Mouse (Mus musculus) heart, embryonic 16.5 days (tissue): ENCODE measurements around the gene Mertk. TPM values are rescaled to one million over a fixed set of nuclear protein-coding genes. Genes with fewer than 3 reads are reported as not detected.

Source experiments
- ATAC-seq: fragments of 200-750 bp; cut with Nextera tagmentation; replicated peaks from 2 replicates; pipeline ENCODE4 v1.8.0; 2017; ENCODE audit warnings: moderate number of reproducible peaks; ENCODE audit not compliant: insufficient read depth, low FRiP score; ENCODE audit errors: extremely low read depth
- H3K27ac ChIP-seq: fragments of 300-500 bp; sonication (generic); 2 replicates; pipeline ENCODE4 v1.5.1; 2014; ENCODE audit warnings: mild to moderate bottlenecking, low read length, control low read depth, moderate library complexity
- H3K27me3 ChIP-seq: fragments of 300-500 bp; sonication (generic); 2 replicates; pipeline ENCODE4 v1.6.1; 2014; ENCODE audit warnings: low read length, mixed read lengths; ENCODE audit not compliant: control insufficient read depth, insufficient read depth
- H3K36me3 ChIP-seq: fragments of 300-500 bp; sonication (generic); 2 replicates; pipeline ENCODE4 v1.6.1; 2014; ENCODE audit not compliant: control insufficient read depth, insufficient read depth
- H3K4me1 ChIP-seq: fragments of 300-500 bp; sonication (generic); 2 replicates; pipeline ENCODE4 v1.6.1; 2014; ENCODE audit warnings: low read length, mixed read lengths; ENCODE audit not compliant: control insufficient read depth, insufficient read depth
- H3K4me2 ChIP-seq: fragments of 300-500 bp; sonication (generic); 2 replicates; pipeline ENCODE4 v1.6.1; 2014; ENCODE audit warnings: low read depth, mild to moderate bottlenecking, control low read depth, low read length
- H3K4me3 ChIP-seq: fragments of 300-500 bp; sonication (generic); 2 replicates; pipeline ENCODE4 v1.5.1; 2014; ENCODE audit warnings: mild to moderate bottlenecking, control low read depth, low read length
- H3K9ac ChIP-seq: fragments of 300-500 bp; sonication (generic); 2 replicates; pipeline ENCODE4 v1.6.1; 2014; ENCODE audit warnings: low read length, control low read depth
- H3K9me3 ChIP-seq: fragments of 300-500 bp; sonication (generic); replicated peaks from 2 replicates; pipeline ENCODE4 v1.6.1; 2016; ENCODE audit warnings: low read length; ENCODE audit not compliant: control insufficient read depth
- WGBS: fragments of 180-500 bp; shearing (Covaris S2); extraction: QIAGEN DNeasy Blood & Tissue Kit; methylation state at CpG from one replicate; pipeline ENCODE4 v1.1.7; 2014; 5-methylcytosine and 5-hydroxymethylcytosine counted together
- polyA plus RNA-seq: library from polyadenylated mRNA; unstranded; fragments of >200 nt; fragmentation: Nextera tagmentation; extraction: Ambion mirVana; gene quantifications from 2 replicates; pipeline ENCODE4 v1.2.1, GENCODE M21; 2015

The Mertk gene
- polyA plus RNA-seq, 1 experiment from 2014 or later = 3.7 TPM

DNA sequence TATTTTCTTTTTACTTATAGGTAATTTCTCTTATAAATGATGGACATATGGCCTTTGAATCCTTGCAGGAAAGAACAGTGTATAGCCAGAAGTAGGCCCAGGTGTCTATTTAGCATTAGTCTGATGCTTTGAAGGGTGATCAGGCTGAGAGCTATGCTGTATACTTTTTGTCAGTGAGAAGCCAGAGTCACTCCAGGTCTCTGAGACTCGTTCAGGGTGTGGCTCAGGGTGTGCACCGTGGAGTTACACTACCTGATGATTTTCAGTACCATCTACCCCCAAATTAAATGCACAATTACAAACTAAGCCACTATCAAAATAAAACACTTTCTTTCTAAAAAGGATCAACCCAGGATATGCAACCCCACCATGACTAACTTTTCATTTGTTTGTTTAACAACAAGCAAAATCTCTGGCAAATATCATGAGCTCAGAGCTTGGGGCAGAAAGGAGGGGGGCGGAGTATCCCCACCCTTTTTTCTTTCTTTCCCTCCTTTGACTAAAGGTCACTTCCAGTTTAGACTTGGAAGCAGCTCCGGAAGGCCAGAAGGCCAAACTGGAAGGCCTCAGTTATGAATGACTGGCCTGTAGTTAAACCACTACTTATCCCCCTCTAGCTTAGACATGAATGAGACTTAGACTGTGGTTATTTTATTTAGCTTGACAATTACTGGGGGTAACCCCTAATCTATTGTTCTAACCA, 69.9 kb downstream of the Mertk start:
- Histone ChIP-seq H3K9me3 (no peaks in the 10 kb centered on the region), H3K4me2 (no peak overlapping the region), H3K4me3 (no peak overlapping the region), H3K27ac (no peak overlapping the region), H3K4me1 (no peaks in the 10 kb centered on the region), H3K36me3 (peaks cover 2% of the 10 kb centered on the region; the same call in 1 of the 2 replicates), H3K27me3 (no peaks in the 10 kb centered on the region), H3K9ac (no peak overlapping the region)
- 83% methylated on average over 4 of the region's 4 CpGs for WGBS
- no peak for ATAC-seq

DNA sequence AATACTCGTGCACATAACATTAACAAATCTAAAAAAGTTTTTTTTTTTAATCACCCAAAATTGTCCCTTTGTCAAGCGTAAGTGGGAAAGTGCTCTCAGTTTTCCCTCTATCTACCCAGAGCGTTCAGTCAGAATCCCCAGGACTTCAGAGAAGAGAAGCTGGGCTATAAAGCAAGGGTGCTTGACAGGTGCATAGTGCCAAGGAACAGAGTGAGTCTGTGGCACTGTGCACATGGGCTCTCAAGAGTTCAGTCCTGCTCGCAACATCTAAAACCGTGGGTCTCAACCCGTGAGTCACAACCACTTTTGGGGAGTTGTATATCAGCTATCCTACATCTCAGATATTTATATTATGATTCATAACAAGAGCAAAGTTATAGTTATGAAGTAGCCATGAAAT, 71.8 kb downstream of the Mertk start:
- WGBS = 88% methylated on average over 6 of the region's 6 CpGs
- H3K27ac ChIP-seq = no peak overlapping the region
- no peak for ATAC-seq
- H3K9me3 ChIP-seq = no peaks in the 10 kb centered on the region
- no peaks in the 10 kb centered on the region for H3K4me1 ChIP-seq
- no peak overlapping the region for H3K4me2 ChIP-seq
- peaks cover 2% of the 10 kb centered on the region; the same call in 1 of the 2 replicates for H3K36me3 ChIP-seq
- no peak overlapping the region for H3K4me3 ChIP-seq
- H3K9ac ChIP-seq = no peak overlapping the region
- no peaks in the 10 kb centered on the region for H3K27me3 ChIP-seq

DNA sequence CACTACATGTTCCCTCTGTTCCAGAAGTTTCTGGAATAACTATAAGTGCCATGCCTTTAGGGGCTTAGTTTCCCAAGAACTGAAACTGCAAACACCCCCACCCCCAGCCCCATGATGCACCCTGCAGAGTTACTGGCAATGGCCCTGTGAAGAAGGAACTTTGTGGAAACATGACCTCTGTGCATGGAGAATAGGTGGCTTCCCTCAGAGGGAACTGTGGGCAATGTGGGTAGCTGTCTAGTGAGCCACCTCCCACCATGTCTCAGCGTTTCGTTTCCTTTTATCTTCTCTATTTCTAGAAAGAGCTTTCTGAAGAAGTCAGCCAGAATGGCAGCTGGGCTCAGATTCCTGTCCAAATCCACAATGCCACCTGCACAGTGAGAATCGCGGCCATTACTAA, 72.3 kb downstream of the Mertk start:
- no peaks in the 10 kb centered on the region for H3K9me3 ChIP-seq
- no peaks in the 10 kb centered on the region for H3K27me3 ChIP-seq
- H3K4me3 ChIP-seq = no peak overlapping the region
- WGBS = 82% methylated on average over 4 of the region's 4 CpGs
- H3K27ac ChIP-seq = no peak overlapping the region
- peaks cover 2% of the 10 kb centered on the region; the same call in 1 of the 2 replicates for H3K36me3 ChIP-seq
- no peaks in the 10 kb centered on the region for H3K4me1 ChIP-seq
- no peak overlapping the region for H3K4me2 ChIP-seq
- no peak overlapping the region for H3K9ac ChIP-seq
- no peak for ATAC-seq

DNA sequence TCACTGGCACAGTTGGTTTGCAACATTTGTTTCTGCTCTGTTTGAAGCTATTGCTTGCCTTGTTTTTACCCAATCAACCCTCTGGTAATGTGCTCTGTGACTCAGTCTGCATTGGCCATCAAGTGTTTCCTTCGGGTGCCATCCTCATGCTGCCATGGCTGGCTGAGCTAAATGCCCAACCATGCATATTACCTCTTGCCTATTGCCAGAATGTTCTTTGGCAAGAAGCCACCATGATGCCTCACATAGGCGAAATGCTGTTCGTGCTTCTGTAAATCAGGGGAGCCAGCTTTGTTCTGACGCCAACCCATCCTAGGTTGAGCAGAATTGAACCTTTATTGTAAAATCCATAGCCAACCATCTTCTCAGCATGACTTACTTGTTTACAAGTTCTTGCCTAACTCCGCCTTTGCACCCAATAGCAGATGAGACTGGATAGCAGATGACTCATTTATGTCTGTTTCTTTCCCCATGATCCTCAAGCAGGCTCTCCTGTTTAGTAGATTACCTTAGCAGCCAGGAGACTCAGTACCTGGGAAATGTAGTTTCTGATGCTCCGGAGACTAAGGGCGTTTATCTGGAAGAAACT, 73.1 kb downstream of the Mertk start:
- no peak for ATAC-seq
- 91% methylated on average over 7 of the region's 7 CpGs for WGBS
- Histone ChIP-seq H3K27ac (no peak overlapping the region), H3K4me2 (no peak overlapping the region), H3K36me3 (peaks cover 2% of the 10 kb centered on the region; the same call in 1 of the 2 replicates), H3K4me3 (no peak overlapping the region), H3K9ac (no peak overlapping the region), H3K27me3 (no peaks in the 10 kb centered on the region), H3K9me3 (no peaks in the 10 kb centered on the region), H3K4me1 (no peaks in the 10 kb centered on the region)

DNA sequence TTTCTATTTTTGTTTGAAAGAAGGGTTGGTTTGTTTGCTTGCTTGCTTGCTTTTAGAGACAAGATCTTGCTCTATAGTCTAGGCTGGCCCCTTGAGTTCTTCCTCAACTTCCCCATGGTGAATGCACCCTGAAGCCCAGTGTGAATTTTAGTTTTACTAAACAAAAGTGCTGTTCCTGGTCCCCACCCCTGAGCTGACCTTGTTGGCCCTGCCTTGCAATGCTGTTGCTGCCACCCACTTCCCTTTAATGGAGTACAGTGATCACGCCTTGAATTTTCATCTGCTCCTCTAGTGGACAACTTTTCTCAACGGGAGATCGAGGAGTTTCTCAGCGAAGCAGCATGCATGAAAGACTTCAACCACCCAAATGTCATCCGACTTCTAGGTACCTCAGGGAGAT, 83.5 kb downstream of the Mertk start:
- no peaks in the 10 kb centered on the region for H3K4me1 ChIP-seq
- WGBS = 83% methylated on average over 5 of the region's 5 CpGs
- H3K36me3 ChIP-seq = no peaks in the 10 kb centered on the region
- H3K4me3 ChIP-seq = no peak overlapping the region
- no peaks in the 10 kb centered on the region for H3K27me3 ChIP-seq
- H3K27ac ChIP-seq = no peak overlapping the region
- no peak for ATAC-seq
- H3K9ac ChIP-seq = no peak overlapping the region
- H3K4me2 ChIP-seq = no peak overlapping the region
- no peaks in the 10 kb centered on the region for H3K9me3 ChIP-seq

DNA sequence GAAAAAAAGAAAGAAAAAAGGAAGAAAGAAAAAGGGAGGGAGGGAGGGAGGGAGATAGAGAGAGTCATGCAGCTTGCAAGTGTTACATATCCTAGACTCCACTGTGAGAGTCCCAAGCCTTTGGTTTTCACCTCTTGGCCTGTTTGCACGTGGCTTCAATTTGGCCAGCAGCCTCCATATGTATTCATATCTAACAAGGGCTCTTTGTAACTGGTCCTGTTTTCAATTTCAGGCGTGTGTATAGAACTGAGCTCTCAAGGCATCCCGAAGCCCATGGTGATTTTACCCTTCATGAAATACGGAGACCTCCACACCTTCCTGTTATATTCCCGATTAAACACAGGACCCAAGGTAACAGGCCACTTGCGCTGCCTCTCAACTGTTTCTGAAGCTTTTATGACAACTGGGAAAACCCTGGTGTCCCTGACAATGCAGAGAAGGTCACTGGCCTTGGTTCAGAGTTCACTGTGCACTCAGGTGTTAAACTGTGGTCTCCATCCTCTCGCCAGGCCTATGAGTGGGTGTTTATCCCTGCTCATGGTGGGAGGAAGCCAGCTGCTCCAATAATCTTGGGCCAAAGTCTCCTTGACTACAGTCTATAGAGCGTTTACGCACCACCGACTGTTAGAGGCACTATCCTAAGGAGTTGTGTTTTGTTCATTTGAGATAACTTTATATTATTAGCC, 85.0 kb downstream of the Mertk start:
- Histone ChIP-seq H3K4me1 (no peaks in the 10 kb centered on the region), H3K36me3 (no peaks in the 10 kb centered on the region), H3K27ac (no peak overlapping the region), H3K27me3 (no peaks in the 10 kb centered on the region), H3K9ac (no peak overlapping the region), H3K4me3 (no peak overlapping the region), H3K9me3 (no peaks in the 10 kb centered on the region), H3K4me2 (no peak overlapping the region)
- no peak for ATAC-seq
- 85% methylated on average over 10 of the region's 10 CpGs for WGBS

DNA sequence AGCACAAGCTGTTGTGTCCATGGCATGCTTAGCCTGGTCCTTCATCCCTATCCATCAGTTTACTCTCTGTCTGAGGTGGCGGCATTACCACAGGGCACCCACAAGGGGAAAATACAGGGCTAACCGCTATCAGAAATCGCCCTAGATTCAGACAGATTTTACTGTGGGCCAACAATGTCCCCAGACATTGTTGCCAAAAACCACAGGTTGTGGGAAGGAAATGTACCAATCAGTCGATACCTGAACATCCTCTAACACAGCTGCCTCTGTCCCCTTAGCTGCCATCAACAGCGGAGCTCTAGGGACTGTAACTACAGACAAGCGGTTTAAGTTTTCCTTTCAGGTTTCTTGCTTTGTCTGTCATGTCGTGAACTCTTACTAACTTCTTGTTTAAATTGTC, 86.1 kb downstream of the Mertk start:
- H3K4me1 ChIP-seq = no peaks in the 10 kb centered on the region
- no peaks in the 10 kb centered on the region for H3K9me3 ChIP-seq
- ATAC-seq = no peak
- no peak overlapping the region for H3K27ac ChIP-seq
- no peak overlapping the region for H3K4me2 ChIP-seq
- H3K36me3 ChIP-seq = no peaks in the 10 kb centered on the region
- 92% methylated on average over 7 of the region's 7 CpGs for WGBS
- H3K27me3 ChIP-seq = no peaks in the 10 kb centered on the region
- H3K4me3 ChIP-seq = no peak overlapping the region
- no peak overlapping the region for H3K9ac ChIP-seq

DNA sequence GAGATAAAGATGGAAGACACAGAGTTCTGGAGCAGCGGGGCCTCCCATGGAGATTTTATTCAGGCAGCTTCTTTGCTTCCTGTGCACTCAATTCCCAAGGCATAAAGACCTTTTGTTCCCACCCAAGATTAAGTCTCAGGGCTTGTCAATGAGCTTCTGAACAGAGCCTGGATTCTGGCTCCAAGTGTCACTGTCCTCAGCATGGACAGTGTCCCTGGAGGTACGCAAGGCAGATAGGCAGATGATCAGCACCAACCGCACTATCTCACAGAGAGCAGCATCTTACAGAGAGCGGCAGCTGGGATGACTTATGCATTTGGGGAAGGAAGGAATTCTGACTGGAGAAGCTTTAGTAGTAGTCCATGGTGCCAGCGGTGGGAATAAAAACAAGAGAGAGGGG, 87.6 kb downstream of the Mertk start:
- no peak overlapping the region for H3K4me2 ChIP-seq
- H3K4me3 ChIP-seq = no peak overlapping the region
- no peaks in the 10 kb centered on the region for H3K9me3 ChIP-seq
- WGBS = 64% methylated on average over 5 of the region's 5 CpGs
- no peaks in the 10 kb centered on the region for H3K36me3 ChIP-seq
- no peak for ATAC-seq
- no peaks in the 10 kb centered on the region for H3K27me3 ChIP-seq
- peaks cover 13% of the 10 kb centered on the region for H3K4me1 ChIP-seq
- no peak overlapping the region for H3K9ac ChIP-seq
- no peak overlapping the region for H3K27ac ChIP-seq

DNA sequence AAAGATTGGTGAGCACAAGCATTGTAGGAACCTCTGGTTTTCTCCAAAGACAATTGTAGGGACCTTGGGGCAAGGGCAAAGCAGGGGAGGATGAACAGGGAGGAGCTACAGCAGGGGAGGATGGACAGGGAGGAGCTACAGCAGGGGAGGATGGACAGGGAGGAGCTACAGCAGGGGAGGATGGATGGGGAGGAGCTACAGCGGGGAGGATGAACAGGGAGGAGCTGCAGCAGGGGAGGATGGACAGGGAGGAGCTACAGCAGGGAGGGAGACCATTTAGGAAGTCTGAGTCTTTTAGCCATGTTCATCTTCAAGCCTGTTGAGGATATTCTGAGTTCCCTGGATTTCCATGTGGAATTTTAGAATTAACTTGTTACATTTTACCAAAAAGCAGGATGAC, 88.0 kb downstream of the Mertk start:
- ATAC-seq = no peak
- H3K9me3 ChIP-seq = no peaks in the 10 kb centered on the region
- no peak overlapping the region for H3K9ac ChIP-seq
- no peaks in the 10 kb centered on the region for H3K27me3 ChIP-seq
- H3K36me3 ChIP-seq = no peaks in the 10 kb centered on the region
- H3K27ac ChIP-seq = no peak overlapping the region
- no peak overlapping the region for H3K4me2 ChIP-seq
- peaks cover 13% of the 10 kb centered on the region for H3K4me1 ChIP-seq
- H3K4me3 ChIP-seq = no peak overlapping the region
- WGBS = 63% methylated on average over 1 of the region's 1 CpGs
